Mouse (Mus musculus) liver, postnatal 0 days (tissue): ENCODE measurements at regions not wholly inside any gene's neighbourhood (a gene's known extent, or its start where the extent isn't known, plus 50 kb on each side); places are given as distances from the start of the nearest gene placed in this dataset.

Source experiments
- CTCF ChIP-seq: sonication (generic); IDR thresholded peaks from 2 replicates; pipeline ENCODE4 v1.5.1; 2016; ENCODE audit warnings: antibody characterized with exemption, low read depth
- EP300 ChIP-seq: IDR thresholded peaks from 2 replicates; pipeline ENCODE4 v1.6.1; 2016; ENCODE audit warnings: antibody characterized with exemption, low read depth, mild to moderate bottlenecking

DNA sequence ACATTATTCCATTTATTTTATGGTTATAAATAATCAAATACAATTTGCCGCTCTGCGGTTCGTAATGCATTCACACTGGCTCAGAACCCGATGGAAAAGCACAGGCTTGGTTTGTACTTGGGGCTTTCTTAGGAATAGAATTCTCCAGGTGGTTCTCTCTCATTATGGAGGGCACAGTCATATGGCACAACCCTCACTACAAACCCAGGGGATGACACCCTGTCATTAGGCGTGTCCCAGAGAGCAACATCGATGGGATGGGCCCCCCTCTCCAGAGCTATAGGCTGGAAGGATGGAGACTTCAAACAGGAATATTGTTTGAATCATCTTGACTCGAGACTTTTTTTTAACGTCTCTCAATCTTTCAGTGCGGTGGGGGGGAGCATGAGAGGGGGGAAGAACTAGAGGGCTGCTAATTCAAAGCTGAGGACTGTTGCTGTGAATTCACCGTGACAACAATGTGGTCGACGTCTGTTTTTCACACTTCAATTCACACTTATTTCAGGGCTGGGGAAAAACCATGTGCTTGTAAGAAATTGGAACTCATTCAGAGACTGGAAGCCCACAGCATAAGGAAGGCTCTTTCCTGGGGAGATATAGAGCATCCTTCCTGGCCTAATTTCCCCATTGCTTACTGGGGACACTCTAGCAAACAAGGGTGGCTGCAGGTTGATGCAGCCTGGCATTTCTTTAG, 399.9 kb upstream of the Nrp1 start:
- TF ChIP-seq CTCF (no peak), EP300 (no peak)
